Mouse (Mus musculus): ENCODE measurements at regions not wholly inside any gene's neighbourhood (a gene's known extent, or its start where the extent isn't known, plus 50 kb on each side); places are given as distances from the start of the nearest gene placed in this dataset.

GRCm38 (mm10) chr1:177322745-177323299 lies 64.8 kb upstream of the Akt3 start:
- DNase-seq, result peak; percentile 42 to 63
- TF ChIP-seq POLR2A (IDR thresholded peaks at IDR 0.05; ENCODE audit: borderline replicate concordance, insufficient read depth, low read length) (no peak), CTCF (IDR thresholded peaks at IDR 0.05; ENCODE audit: borderline replicate concordance, insufficient read depth, low read depth, low read length) (no peak)
- Histone ChIP-seq H3K4me3 (replicated peaks; ENCODE audit: insufficient read depth, low read depth, low read length) (peak overlapping the region; percentile 81), H3K27ac (ENCODE audit: insufficient read depth, low read length) (0 out of 2 replicates have a peak overlapping the region, but pooled peaks have one; percentile 28), H3K27me3 (ENCODE audit: control insufficient read depth, insufficient read depth, low read length) (no peaks in the 10 kb centered on the region; the same call in 1 of the 2 replicates), H3K4me1 (ENCODE audit: control insufficient read depth, insufficient read depth, low read length) (peaks cover 3% of the 10 kb centered on the region)
- WGBS, result 1% methylated on average over 40 of the region's 40 CpGs

GRCm38 (mm10) chr1:177322307-177322685 lies 64.3 kb upstream of the Akt3 start:
- peak overlapping the region; percentile 81 for H3K4me3 ChIP-seq (replicated peaks; ENCODE audit: insufficient read depth, low read depth, low read length)
- TF ChIP-seq POLR2A (IDR thresholded peaks at IDR 0.05; ENCODE audit: borderline replicate concordance, insufficient read depth, low read length) (no peak), CTCF (IDR thresholded peaks at IDR 0.05; ENCODE audit: borderline replicate concordance, insufficient read depth, low read depth, low read length) (no peak)

GRCm38 (mm10) chr1:177321655-177322306 lies 63.8 kb upstream of the Akt3 start:
- TF ChIP-seq CTCF (IDR thresholded peaks at IDR 0.05; ENCODE audit: borderline replicate concordance, insufficient read depth, low read depth, low read length) (no peak), POLR2A (IDR thresholded peaks at IDR 0.05; ENCODE audit: borderline replicate concordance, insufficient read depth, low read length) (no peak)
- no peak overlapping the region for H3K4me3 ChIP-seq (replicated peaks; ENCODE audit: insufficient read depth, low read depth, low read length)
- no peak overlapping the region for H3K27ac ChIP-seq (ENCODE audit: insufficient read depth, low read length)
- peaks cover 3% of the 10 kb centered on the region for H3K4me1 ChIP-seq (ENCODE audit: control insufficient read depth, insufficient read depth, low read length)
- peak; percentile 45 to 64 for DNase-seq
- WGBS, result 42% methylated on average over 5 of the region's 5 CpGs
- no peaks in the 10 kb centered on the region; the same call in 1 of the 2 replicates for H3K27me3 ChIP-seq (ENCODE audit: control insufficient read depth, insufficient read depth, low read length)

More at GRCm38 (mm10) chr1:177322307-177322685, 64.3 kb upstream of the Akt3 start:
- DNase-seq, result no peak
- 23% methylated on average over 6 of the region's 6 CpGs for WGBS
- H3K27ac ChIP-seq (ENCODE audit: insufficient read depth, low read length), result no peak overlapping the region
- no peaks in the 10 kb centered on the region; the same call in 1 of the 2 replicates for H3K27me3 ChIP-seq (ENCODE audit: control insufficient read depth, insufficient read depth, low read length)
- H3K4me1 ChIP-seq (ENCODE audit: control insufficient read depth, insufficient read depth, low read length), result peaks cover 3% of the 10 kb centered on the region

DNA sequence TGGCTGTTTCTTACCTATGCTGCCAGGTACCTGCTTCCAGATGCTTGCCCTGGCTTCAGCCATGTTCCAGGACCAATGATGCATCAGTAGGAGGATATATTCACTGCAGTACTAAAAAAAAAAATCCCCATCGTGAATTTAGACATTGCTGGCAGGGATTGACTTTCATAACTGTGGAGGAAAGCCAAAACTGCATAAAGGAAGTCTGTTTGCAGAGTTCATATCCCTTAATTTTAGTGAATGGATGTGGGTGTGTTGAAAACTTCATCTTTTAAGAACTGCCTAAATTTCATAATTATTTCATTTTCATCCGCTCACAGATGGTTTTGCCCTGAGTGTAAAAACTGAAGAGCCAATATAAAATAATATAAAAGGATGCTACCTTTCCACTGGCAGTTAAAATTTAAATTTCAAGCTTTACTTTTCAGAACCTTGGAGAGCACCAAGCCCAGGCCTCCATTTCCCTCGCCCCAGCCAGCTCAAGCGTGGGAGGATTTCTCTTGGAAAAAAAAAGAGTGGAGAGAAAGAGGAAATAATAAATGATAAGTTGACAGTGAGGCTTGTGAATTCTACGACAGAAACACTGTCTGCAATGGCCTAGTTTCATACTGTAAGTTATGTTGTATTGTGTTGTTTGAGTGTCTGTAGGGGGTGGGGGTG lies 50.3 kb upstream of the Akt3 start:
- Histone ChIP-seq H3K4me3 (replicated peaks; ENCODE audit: insufficient read depth, low read depth, low read length) (no peak overlapping the region), H3K27me3 (ENCODE audit: control insufficient read depth, insufficient read depth, low read length) (no peaks in the 10 kb centered on the region), H3K27ac (ENCODE audit: insufficient read depth, low read length) (no peak overlapping the region), H3K4me1 (ENCODE audit: control insufficient read depth, insufficient read depth, low read length) (no peaks in the 10 kb centered on the region)
- 61% methylated on average over 5 of the region's 5 CpGs for WGBS
- DNase-seq, result no peak
- no peak for TF ChIP-seq POLR2A (IDR thresholded peaks at IDR 0.05; ENCODE audit: borderline replicate concordance, insufficient read depth, low read length)
- TF ChIP-seq CTCF (IDR thresholded peaks at IDR 0.05; ENCODE audit: borderline replicate concordance, insufficient read depth, low read depth, low read length), result no peak

Measured in cerebellum, adult 2 months (tissue).